Mouse (Mus musculus): Measurements from ENCODE around the gene Hipk1.
A peak's percentile ranks its signal among the peaks of the same experiment; 100 is the strongest.
"Not testable (repeated sequence)": the region's sequence is repeated elsewhere in the genome, so short reads cannot be mapped to it uniquely, and the experiment has no call there.

The Hipk1 gene

DNA sequence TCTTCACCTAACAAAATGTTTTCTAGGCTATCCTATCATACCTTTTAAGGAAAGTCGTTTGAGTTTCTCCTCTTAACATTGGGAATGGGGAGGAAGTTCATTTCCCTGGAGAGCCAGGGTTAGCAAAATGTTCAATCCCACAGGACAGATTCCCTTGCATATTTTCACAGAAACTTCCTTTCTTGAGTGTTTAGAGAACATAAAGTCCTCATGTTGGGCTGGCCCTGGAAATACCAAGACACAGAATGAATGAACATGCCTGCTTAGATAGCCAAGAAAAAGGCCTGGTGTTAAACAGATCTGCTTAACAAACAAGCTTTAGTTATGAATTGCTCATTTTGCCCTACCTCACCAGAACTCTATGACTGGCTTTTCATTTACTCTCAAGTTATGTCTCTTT, 1.2 kb upstream of the Hipk1 start:
- DNase-seq (ENCODE audit: low read depth): no peak

DNA sequence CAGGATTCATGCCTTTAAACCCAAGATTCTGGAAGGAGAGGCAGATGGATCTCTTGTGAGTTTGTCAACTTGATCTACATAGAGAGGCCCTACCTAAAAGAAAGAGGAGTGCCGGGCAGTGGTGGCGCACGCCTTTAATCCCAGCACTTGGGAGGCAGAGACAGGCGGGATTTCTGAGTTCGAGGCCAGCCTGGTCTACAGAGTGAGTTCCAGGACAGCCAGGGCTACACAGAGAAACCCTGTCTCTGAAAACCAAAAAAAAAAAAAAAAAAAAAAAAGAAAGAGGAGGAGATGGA, 696 bp upstream of the Hipk1 start:
- not testable (repeated sequence) for DNase-seq (ENCODE audit: low read depth)

DNA sequence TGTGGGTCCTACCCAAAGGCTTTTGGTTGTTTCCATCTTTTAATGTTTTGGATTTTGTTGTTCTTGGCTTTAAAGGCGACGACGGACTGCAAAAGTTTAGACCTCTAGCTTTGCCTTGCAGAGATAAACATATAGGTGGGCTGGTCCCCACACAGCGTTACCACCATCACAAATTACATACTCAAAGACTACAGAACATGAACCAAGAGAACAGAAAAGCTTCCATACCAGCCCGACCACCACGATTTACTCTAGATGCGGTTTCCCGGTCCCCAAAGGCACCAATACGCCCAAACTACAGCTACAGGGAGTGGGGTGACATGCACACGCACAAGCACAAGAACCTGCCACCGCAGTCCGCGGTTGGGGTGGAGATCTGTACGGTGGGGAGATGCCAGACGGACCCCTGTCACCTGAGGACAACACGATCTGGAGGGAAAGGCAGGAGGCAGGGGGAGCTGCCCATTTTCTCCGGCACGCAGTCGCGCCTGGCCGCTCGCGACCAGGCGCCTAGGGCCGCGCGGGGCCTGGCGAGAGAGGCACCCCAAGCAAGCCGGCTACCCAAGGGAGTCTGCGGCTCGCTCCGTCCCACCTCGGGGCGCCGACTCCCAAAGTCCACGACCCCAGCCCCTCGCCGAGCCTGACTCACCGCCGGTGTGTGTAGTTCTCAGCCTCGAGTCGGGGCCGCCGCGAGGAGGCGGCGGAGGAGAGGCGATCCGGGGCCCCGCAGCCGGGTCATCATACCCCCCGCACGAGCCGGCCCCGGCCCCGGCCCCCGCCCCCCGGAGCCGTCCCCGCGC, 817 bp downstream of the Hipk1 start:
- DNase-seq (ENCODE audit: low read depth): no peak

DNA sequence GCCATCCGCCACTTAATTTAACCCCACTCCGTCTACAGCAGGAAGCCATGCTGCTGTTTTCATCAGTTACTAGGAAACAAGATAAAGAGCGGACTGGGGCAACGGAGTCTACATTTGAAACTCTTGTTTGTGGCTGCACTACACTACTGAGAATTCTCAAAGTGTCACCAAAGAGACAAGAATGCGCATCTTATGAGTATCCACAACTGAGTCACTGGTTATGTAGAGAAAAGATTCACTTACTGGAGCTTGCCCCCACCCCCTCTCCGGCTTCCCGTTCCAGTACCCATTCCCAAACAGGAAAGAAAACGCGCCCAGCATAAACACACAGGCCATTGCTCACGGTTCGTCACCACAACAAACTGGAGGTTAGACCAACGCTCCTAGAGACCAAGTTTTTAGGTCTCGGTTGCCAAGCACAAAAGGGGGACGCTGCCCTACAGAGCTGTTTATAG, 1.4 kb downstream of the Hipk1 start:
- DNase-seq (ENCODE audit: low read depth): peak; percentile 53

DNA sequence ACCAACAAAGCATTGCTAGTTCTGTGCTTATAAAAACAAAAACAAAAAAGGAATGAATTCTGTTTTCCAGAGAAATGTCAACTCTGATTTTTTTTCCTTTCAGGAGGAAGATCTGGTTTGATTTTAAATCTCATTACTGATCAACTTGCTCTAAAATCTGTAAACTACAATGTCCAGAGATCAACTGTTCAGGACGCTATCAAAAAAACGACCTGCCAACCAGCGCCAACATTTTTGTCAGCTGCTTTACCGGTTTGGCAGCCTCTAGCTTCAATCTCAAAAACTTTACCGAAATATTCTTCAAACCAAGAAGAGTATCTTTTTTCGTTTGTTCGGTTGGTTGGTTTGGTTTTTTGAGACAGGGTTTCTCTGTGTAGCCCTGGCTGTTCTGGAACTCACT, 2.3 kb downstream of the Hipk1 start:
- DNase-seq (ENCODE audit: low read depth): no peak

DNA sequence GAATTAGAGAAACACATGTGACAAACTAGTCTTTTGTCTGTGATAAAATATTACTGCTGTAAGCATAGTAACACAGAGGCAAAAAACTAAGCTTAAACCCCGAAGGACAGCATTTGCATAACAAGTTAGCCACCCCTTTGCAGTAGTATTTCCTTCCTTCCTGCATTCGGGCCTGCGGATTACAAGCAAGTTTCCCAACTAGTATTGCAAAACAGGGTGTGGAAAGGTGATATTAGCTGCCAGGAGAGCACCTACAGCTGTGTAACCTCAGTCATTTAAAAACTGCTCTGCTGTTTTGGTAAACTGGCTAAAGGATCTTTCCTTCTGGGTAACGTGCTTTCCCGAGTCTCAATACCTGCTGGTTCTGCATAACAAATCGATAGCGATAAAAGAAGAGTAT, 4.1 kb downstream of the Hipk1 start:
- DNase-seq (ENCODE audit: low read depth): no peak

DNA sequence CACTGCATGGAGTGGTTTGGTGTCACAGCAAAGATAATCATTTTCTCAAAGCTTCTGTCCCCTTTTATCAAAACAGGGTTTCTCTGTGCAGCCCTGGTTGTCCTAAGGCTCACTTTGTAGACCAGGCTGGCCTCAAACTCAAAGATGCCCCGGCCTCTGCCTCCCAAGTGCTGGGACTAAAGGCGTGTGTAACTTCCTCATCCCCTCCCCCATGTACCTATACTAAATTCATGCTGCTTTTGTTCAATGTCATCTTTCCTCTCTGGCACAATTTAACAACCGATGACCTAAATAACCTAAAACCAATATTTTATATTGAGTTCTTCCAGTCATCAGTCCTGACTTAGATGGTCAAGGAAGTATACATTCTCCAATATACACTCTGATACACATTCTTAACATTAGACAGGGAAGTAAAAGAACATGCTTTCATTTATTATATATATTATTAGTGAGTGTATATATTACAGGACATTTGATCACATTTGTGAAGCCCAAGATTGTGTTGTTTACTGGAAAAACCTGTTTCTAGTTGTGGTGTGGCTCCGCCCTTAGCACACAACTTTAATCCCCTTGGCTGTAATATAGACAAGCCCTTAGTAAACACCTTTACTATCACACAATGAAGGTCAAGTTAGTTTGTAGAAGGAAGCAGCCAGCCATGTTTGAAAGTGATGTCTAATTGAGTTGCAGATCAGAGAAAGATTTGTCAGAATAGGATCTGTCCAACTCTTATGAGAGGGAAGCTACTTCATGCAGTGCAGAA, 8.3 kb downstream of the Hipk1 start:
- no peak for DNase-seq (ENCODE audit: low read depth)

DNA sequence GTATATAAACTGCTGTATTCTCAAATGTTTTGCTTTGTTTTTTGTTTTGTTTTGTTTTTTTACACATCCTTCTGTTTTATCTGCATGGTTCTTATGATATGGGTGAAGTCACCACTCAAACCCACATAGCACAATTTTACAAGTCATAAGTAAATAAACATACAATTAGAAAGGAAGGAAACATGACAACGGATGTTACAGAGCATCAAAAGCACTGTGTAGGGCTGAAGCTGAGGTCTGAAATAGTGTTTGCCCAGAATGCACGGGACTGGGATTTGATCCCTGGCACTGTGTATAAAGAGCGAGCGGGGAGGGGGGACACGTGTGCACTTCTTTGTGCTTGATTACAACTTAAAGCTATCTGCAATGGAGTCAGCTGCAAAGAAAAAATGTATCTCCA, 10.6 kb downstream of the Hipk1 start:
- no peak for DNase-seq (ENCODE audit: low read depth)

DNA sequence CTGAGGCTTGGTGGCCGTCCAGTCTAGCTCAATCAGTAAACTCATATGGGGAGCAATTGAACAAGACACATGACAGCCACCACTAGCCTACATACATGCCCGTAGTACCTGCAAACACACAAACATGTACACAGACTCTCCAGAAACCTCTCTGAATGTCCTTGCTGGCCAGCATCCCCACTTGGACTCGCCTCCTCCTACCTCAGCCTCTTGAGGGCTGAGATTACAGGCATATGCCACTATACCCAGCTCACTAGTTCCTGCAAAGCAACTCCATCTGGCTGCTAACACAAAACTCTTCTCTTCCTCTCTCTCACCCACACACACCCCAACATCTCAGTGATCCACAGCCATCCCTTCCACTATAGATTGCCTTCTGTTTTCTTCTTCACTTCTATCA, 11.1 kb downstream of the Hipk1 start:
- no peak for DNase-seq (ENCODE audit: low read depth)

DNA sequence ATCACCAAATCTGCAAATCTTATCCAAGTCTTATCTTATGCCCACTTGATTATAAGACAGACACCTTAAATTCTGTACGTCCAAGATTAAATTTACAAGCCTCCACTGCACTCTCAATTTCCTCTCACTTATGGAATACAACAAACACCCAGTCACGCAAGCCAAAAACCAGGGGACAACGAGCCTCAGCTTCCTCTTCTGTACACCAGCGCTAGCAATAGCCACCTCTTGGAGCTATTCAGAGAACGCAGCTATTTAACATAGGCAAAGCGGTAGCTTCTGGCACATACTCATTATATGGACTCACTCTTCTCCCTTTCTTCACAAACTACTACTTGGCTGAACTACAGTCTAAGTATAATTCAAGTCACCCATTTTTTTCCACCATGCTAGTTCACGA, 12.2 kb downstream of the Hipk1 start:
- no peak for DNase-seq (ENCODE audit: low read depth)

DNA sequence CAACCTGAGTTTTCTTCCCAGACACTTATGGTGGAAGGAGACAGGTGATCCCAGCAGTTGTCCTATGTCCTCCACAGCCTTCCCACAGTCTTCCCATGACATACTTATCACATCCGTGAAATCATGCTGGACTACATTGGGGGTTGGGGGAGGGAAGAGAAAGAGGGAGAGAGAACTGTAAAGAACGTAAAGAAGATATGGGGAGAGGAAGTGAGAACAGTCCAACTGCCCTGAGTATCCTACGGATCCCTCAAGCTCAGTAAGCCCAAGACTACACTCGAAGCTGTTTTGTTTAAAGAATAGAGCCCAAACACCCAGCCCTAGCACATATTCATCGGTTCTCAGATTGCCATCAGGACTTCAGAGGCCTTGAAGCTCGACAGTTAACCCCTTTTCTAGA, 12.7 kb downstream of the Hipk1 start:
- DNase-seq (ENCODE audit: low read depth): no peak

DNA sequence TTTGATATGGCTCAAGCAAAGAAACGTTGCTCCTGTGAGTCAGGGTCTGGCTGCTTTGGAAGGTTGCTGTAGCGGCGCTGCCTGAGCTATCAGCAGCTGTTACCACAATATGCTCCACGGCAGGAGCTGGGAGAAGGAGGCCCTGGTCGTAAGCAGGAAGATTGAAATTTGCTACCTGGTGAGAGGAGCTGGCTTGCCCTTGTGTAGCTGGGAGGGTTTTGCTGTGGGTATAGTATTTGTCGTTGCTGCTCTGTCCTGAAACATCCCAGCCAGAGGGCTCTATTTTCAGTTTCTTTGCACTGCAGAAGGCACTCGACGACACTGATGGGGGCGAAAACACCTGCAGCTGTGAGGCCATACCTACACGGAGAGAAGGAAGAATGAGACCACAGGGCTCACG, 13.4 kb downstream of the Hipk1 start:
- no peak for DNase-seq (ENCODE audit: low read depth)

DNA sequence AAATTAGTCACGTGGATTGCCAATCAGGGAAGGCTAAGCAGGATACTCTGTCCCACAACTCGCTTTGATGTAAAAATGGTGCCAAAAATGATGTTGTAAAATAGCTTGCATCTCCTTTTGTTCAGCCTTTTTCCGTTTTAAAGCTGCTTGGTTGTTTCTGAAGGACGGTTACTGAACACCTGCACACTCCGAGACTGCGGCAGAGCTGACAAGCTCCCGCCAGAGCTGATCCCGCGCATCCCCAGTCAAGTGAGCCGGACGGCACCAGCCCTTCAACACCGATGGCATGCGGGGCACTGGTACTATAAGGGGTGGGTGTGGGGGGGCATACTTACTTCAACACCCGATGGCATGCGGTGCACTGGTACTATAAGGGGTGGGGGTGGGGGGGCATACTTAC, 17.4 kb downstream of the Hipk1 start:
- DNase-seq (ENCODE audit: low read depth): no peak

DNA sequence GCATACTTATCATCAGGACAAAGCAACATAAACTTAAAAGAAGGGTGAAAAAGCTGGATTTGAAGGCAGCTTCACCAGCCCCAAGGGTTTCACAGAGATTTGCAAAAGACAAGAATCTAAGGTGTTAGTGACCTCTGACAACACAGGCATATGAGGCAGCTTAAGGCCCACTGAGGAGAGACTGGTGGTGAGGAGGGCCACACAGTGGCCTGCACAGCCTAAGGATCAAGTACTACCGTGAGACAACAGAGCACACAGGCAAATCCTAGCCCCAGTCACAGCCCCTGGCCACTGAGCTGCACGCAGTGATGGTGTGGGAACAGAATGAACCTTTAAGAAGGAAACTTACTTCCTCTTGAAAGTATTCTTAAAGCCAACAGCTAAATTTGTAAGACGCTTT, 17.9 kb downstream of the Hipk1 start:
- no peak for DNase-seq (ENCODE audit: low read depth)

DNA sequence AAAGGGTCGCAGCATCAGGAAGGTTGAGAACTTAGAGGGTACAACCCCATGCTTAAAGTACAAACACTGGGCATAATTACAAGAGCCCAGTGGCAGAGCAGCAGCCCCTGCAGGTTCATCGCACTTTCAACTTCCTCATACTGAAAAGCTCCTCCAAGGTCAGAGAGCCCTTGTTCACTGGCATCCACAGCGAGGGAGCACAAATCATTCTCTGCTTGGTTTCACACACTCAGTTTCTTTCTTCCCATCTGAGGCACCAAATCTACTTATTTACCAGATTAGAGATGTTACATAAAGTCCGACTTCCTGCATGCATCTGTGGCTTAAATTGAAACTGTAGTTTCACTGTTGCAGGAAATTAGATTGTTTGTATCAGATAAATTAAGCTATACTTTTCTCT, 18.5 kb downstream of the Hipk1 start:
- DNase-seq (ENCODE audit: low read depth): no peak

DNA sequence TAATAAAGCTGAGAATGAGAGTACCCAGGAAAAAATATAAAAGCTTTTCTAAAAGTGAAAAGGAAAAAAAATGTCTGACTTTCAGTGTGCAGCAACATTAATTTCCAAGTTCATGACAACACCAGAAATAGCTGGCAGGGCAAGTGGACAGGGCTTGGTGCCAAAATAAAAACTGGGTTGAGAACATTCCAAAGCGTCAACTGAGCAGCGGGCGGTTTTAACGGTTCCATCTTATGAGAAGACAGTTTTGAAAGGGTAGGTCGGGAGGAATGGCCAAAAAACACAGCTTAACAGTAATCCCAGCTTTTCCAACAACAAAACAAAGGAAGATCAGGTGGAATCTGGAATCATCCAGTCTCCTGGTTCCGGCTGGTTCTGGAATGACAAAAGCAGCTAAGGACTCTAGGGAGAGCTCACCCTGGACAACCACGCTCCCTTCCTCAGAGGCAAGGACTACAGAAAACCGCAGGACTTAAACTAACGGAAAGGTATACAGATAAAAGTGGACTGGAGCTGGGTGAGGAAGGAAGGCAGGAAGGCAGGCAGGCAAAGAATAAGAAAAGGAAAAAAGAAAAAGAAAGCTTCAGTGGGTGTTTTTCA, 19.7 kb downstream of the Hipk1 start:
- DNase-seq (ENCODE audit: low read depth): no peak

DNA sequence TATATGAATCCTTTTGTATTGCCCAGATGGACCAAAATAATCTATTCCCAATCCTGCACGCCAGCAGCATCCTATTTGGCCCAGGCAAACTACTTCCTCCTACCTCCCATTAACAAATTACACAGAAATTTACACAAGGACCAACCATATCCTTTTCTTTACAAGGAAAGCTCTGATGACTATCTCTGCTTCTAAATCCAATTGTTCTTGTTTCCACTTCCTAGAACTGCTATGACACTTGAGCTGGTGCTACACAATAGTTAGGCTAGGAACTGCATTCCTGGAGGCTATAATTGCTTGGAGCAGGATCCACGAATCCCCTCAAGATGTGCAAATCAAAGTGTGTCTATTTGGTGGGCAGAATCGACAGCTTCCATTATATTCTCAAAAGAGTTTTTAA, 24.6 kb downstream of the Hipk1 start:
- no peak for DNase-seq (ENCODE audit: low read depth)

DNA sequence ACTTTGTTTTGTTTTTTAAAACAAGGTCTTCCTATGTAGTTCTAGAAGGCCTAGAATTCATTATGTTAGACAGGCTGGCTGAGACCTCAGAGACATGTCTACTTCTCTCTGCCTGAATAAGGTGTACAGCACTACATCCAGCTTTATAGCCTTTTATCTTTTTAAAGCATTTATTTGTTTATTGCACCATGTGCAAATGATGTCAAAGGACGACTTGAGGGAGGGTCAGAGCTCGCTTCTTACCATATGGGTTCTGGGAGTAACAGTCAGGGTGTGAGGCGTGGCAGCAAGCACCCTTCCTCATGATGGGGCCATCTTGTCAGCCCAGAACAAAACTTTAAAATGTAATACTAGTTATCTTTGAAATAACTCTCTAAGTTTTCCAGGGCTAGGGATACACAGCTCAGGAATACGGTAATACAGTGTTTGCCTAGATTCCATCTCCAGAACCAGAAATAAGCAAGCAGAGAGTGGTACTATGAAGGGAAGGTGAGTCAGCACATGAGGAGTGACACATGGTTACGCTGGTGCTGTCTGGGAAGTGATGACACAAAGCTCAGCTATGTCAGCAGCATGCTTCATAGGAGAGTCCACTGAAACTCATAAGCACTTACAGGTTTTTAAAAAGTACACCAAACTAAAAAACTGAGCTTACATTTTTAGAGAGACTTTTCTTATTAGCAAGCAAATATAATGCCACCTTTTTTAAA, 31.9 kb downstream of the Hipk1 start:
- no peak for DNase-seq (ENCODE audit: low read depth)

DNA sequence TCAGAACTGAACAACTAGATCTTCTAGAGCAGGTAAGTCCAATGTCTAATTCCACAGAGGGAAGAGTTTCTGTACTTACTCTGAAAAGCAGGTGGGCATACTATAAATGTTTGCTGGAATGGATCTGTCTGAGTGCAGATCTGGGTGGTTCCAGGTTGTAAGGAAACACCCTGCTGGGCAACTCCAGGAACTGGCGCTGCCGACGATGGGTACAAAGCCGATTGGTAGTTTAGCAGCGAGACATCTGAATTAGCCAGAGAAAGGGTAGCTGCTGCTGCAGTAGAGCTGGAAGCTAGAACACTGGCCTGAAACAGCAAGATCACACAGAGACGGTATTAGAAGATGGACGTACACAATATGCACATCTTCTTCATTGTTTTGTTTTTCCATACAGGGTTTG, 32.9 kb downstream of the Hipk1 start:
- DNase-seq (ENCODE audit: low read depth): no peak

DNA sequence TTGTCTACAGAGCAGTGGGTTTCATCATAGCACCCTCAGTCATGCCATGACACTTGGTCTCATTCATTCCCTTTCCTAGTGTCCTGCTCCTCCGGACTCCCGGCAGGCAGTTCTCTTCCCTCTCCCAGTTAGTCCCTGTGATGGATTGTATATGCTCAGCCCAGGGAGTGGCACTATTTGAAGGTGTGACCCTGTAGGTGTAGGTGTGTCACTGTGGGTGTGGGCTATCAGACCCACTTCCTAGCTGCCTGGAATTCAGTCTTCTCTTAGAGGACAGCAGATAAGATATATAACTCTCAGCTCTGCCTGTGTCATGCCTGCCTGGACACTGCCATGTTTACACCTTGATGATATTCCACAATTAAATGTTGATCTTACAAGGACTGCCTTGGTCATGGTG, 34.4 kb downstream of the Hipk1 start:
- no peak for DNase-seq (ENCODE audit: low read depth)

DNA sequence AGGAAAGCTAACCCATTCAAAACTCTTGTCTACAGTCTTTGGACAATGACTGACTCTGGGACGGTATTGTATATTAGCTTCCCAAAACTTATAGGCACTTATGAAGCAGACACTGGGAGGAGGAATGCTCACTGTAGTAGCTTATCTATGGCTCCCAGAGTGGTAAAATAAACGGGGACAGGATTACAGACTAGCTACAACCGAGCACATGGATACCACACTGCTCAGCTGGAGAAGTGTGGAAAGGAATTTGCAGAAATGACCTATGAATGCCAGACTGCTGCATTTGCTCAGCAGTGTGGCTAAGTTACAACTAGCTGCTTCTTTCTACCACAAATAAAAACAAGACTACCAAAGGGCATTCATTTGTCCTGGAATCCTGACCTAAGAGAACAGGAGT, 36.0 kb downstream of the Hipk1 start:
- DNase-seq (ENCODE audit: low read depth): no peak

DNA sequence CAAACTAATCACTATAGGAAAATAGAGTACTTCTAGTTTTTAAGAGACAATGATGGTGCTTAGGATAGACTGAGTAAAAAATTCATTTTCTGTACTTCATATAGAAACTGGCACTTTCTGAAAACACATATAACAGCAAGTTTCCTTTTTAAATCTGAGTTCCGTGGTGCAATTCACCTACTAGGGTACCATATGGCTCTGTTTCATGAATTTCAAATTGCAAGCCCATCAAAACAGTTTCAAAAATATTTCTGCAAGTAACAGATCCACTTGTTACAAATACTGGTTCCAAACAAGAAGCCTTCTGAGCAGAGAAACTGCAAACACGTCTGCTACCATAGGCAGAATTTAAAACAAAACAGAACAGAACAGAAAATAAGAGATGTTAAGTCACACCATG, 39.8 kb downstream of the Hipk1 start:
- DNase-seq (ENCODE audit: low read depth): no peak

DNA sequence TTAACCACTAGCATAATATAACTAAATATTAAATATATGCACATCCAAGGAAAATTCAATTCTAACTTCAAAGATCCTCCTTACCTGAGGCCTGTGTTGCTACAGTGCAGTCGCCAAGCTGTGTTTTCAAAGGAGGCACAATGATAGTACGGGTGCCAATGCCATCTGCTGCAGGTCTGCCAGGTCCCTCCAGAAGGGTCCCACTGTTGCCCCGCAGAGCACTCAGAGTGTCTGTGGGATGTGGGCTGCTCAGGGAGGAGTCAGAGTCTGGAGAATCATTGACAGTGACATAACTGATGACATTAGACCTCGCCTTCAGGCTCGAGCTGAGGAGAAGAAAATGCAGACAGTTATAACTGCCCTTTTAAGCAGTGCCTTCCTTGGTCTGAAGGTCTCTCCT, 44.7 kb downstream of the Hipk1 start:
- no peak for DNase-seq (ENCODE audit: low read depth)
